Mouse (Mus musculus): ENCODE data around the gene Ros1.
A peak's percentile ranks its signal among the peaks of the same experiment; 100 is the strongest.

The Ros1 gene

DNA sequence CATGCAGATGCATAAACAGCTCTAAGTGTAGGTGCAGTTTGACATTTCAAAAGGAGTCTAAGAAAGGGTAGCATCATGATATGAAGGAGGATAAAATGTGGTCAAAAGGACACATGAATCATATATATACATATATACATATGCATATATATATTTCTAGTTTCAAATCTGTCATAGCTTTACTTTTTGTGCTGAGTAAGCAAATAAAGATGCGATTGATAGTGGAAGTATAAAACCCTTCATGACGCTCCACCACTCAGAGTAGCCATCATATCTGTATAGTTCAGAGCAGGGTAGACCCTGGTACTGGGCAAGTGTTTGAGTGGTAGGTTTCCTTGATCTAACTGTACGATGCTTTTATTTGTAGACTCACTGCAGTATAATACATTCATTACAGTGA lies 35.3 kb downstream of the Ros1 start:
- DNase-seq (ENCODE audit: low spot score): no peak

DNA sequence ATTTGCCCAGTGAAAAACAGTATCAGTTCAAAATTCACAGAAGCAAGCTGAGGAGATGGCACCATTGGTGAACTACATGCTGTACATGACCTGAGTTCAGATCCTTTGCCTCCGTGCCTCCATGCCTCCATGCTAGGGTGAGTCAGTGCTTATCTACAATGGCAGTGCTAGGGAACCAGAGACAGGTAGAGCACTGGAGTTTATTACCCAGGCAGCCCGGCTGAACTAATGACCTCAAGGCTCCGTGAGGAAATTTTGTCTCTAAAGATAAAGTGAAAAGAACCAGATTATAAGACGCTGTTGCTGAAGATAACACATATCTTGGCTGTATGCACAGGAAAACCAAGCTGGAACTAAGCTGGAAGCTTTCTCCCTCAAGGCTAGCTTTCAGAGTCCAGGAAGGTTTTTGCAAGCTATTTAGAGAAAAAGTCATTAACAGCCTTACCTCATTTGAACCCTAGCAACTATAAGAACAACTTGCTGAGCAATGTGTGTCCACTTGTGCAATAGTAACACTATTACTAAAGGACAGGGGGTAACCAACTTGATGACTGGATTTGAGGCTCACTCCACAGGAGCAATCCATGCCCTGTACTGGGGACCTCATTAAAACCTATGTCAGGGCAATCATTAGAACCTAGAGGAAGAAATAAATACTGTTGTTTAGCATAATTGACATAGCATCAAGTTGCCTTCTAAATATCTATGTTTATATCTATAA lies 61.5 kb downstream of the Ros1 start:
- DNase-seq (ENCODE audit: low spot score): no peak

DNA sequence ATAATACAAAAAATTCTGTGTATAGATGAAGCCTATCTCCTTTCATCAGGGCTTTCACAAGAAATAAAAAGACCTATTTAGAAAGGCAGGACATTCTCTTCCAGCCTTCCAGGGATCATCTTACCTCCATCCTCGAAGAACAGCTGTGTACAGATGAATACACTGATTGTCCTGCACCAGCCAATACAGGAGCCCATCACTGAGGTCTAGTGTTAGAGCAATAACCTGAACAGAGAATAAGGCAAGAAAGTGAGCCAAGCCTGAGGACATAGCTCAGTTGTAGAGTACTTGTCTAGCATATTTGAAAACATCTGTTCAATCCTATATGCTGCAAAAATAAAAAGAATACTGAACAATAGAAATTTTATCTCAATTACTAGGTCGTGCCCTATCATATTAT lies 64.3 kb downstream of the Ros1 start:
- DNase-seq (ENCODE audit: low spot score): no peak

DNA sequence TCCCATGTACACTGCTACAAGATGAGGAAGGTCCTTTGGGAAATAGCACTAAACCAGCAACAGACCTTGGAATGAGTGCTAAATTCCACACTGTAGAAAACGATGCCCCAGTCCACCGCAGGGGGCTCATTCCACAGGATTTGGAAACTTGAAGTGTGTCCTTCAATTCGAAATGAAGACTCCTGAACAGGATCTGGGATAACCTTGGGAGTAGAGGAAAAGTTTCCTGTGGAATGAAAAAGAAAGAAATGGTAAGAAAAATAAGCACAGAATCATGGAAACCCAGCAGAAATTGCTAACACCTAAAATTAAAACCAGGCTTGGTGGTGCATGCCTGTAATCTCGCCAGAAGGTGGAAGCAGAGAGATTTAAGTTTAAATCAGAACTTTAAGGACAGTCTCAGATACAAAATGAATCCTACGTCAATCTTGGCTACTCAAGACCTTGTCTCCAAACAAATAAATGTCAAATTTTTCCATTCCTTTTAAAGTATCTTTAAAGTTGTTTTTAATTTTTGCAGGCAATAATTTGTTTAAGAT lies 66.1 kb downstream of the Ros1 start:
- no peak for DNase-seq (ENCODE audit: low spot score)

DNA sequence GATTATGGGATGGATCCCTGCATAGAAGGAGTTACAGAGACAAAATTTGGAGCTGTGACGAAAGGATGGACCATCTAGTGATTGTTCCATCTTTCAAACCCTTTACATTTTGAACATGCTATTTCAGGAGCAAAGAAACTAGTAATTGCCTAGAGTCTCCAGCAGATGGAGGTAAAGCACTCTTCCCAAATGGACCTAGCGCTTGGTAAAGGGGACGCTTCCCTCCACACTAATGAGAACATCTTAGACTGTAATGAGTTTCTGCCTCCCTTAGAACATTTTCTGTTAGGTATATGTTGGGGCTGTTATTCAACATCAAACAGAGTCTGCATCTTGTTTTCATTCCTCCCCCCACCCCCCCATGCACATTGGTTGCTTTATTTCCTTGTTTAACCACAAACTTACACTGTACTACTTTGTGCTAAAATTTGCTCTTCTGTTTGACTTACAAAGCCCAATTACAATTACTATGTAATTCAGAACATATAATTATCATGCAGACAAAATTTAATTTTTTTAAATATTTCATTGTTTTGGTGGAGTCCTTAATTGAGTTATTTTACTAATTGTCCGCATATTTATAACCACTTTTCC lies 88.8 kb downstream of the Ros1 start:
- peak; percentile 13 for DNase-seq (ENCODE audit: low spot score)

GRCm38 (mm10) chr10:52101273-52101672 lies 93.8 kb downstream of the Ros1 start:
- DNase-seq (ENCODE audit: low spot score): no peak

DNA sequence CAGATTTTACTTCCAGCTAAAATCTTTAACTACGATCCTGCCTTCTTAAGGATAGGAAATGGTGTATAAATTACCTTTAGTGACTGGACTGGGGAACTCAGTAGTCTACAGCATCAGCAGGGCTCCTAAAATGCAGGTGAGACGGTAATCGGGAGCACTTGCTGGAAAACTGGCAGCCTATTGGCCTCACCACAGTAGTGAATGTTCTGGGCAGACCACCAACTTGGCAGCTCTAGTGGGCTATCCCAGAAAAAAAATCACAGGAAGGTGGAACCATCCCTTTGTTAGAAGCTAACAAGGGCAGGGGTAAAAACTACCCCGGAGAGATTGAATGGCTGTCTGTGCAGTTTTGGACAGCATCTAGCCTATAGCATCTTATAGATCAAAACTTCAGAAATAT lies 102.9 kb downstream of the Ros1 start:
- no peak for DNase-seq (ENCODE audit: low spot score)

GRCm38 (mm10) chr10:52086681-52087080 lies 108.4 kb downstream of the Ros1 start:
- no peak for DNase-seq (ENCODE audit: low spot score)

GRCm38 (mm10) chr10:52072482-52072881 lies 122.6 kb downstream of the Ros1 start:
- DNase-seq (ENCODE audit: low spot score): peak; percentile 11

- DNase-seq (ENCODE audit: low spot score): no peak
Observed at GRCm38 (mm10) chr10:52048287-52048686, 146.8 kb downstream of the Ros1 start.

GRCm38 (mm10) chr10:52043086-52043485 lies 152.0 kb downstream of the Ros1 start:
- DNase-seq (ENCODE audit: low spot score): no peak

DNA sequence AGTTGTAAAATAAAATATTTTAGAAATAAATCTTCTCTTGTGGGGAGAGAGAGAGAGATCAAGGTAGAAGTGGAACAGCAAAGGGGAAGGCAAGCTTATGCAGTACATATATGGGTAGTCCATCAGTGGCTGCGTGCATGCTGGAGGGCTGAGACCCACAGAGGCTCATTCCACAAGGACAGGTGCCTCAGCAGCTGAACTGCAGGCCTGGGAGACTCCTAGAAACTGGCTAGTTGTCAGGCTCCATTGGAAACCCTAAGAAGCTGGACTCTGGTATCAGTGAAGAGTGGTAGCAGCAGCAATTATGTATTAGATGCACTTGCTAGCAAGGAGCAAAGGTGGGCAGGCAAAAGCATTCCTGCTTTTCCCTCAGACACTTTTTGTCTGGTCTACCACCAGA lies 155.7 kb downstream of the Ros1 start:
- DNase-seq (ENCODE audit: low spot score): no peak

DNA sequence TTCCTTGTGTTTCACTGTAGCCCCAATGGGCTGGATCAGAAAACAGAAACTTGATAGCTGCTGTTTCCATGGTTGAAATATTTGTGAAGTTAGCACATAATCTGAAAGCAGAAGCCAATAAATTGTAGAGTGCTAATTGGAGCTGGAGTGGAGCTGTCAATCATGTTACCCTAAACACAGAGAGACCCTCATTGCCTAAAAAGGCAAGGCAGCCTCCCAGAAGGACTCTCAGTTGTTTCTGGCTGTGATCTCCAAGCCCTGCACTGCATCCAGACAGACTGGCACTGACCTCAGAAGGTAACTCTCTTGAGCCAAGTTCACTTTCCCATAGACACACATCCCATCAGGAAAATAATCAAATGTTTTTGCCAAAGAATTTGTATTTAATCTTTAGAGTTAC lies 161.3 kb downstream of the Ros1 start:
- DNase-seq (ENCODE audit: low spot score): no peak

- no peak for DNase-seq (ENCODE audit: low spot score)
Observed at GRCm38 (mm10) chr10:52029421-52030080, 165.5 kb downstream of the Ros1 start.

DNA sequence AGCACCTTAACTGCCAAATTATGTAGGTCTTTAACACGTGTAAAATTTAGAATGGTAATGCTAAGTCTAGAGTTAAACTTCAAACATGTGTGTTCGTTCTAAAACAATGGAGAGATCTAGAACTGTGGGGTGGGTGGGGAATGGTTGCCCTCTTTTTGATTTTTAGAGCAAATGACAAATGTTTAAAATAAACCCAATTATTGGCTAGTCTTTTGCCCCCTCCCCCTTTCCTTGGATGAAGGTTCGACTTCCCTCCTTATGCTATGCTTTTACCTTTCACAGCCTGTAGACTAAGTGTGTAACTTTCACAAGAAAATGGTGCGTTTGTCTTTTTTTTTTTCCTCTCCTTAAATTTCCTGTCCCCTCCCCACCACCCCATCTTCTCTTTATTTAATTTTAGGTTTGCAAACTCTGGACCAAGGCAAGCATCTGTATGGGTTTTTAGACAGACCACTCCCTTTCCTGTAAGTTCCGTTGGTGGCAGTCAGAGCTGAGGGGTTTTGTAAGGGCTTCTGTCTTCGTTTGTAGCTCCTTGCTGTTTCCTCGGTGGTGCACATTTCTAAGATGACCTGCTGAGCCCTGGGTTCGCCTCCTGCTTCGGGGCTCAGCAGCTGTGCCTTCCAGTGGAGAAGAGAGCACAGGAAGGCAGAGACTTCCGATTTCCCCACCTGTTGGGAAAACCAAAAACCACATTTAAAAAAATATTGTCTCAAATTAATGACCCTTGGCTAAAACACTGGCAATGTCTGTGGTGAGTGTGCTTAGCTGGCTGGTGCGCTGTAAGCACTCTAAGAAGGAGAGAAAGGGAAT lies 166.3 kb downstream of the Ros1 start:
- no peak for DNase-seq (ENCODE audit: low spot score)

DNA sequence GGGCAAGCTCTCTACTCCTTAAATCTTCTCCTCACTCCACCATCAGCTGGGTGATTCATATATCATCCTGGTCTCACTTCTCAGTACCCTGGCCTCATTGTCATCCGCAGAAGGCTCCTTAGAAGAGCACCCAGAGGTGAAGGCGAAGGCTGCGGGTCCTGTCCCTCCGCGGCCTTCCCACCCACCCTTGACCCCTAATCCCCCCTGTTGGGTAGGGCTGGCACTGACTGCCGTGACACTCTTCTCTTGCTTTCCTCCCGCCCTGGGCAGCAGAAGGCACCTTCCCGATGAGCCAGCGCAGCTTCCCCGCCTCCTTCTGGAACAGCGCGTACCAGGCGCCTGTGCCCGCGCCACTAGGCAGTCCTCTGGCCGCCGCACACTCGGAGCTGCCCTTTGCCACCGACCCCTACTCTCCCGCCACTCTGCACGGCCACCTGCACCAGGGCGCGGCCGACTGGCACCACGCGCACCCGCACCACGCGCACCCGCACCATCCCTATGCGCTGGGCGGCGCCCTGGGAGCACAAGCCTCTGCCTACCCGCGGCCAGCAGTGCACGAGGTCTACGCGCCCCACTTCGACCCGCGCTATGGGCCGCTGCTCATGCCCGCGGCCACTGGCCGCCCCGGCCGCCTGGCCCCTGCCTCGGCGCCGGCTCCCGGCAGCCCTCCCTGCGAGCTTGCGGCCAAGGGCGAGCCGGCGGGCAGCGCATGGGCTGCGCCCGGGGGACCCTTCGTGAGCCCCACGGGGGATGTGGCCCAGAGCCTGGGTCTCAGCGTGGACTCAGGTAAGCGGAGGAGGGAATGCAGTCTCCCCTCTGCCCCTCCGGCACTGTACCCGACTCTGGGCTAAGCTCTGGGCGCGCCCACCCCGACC lies 167.6 kb downstream of the Ros1 start:
- no peak for DNase-seq (ENCODE audit: low spot score)

DNA sequence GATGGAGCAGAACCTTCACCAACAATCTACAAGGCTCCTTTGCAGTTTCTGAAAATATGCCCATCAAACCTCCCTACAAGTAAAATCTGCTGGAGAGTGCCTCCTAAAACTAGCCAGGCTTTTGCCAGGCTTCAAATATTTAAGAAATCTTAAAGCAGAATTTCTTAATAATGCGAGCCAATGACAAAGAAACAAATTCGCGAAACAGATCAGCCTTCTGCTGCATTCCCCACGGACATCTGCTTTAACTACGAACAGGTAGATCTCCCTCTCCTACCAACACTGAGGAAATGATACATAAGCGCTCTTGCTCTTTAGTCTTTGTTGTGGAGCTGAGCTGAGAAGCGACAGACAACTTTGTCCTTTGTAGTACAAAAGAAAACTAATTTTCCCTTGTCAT lies 169.2 kb downstream of the Ros1 start:
- no peak for DNase-seq (ENCODE audit: low spot score)

- no peak for DNase-seq (ENCODE audit: low spot score)
Observed at GRCm38 (mm10) chr10:52025291-52025690, 169.8 kb downstream of the Ros1 start.

DNA sequence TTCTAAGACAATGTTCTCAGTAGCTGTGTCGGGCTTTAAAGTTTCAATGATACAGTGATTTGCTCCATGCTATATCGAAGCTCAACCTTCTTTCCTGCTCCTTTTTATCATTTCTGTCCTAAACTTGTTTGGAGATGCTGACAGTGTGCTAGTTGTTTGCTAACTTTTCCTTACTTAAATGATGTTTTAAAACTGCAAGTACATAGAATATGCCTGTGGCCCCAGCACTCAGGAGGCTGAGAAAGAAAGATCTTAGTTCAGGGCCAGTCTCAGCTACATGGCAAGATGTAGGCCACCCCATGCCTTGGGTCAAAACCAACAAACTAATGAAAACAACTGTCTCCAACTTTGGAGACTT lies 171.0 kb downstream of the Ros1 start:
- no peak for DNase-seq (ENCODE audit: low spot score)

DNA sequence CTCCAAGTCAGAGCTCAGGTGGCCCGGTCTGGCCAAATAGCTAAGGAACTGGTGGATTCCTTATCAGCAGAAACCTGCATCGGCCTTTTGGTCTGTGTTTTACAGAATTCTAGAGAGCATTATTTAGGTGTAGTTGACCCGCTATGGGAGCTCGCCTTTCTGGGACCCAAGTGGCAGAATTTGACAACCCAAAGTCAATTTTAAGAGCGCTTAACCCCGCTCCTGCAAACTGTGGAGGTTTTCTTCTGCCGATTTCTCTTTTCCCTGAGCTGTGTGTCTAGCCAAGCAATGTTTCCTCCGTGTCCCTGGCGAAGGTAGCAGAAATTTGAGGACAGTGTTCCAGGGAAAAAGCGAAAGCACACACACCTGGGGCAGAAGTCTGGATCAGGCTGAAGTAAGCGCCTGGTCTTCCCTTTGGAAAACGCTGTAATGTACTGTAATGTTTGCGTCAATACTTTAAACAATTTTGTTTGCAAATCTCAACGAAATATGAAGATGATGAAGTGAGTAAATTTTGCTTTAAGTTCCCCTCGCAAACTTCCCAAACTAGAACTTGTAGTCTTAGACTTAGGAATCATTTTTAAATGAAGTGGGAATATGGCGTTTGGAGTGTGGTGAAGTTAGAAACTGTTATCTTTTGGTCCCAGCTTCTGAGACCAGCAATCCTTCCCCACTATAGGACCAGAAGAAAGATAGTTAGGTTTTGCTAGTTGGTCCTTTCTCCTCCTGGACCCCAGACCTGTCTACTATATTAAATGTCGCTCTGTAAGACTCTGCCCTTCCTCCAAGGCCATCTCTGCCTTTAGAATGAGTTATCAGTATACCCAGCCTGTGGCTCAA lies 171.6 kb downstream of the Ros1 start:
- DNase-seq (ENCODE audit: low spot score): no peak

Data from ovary, postnatal 14 days (tissue).